Mouse (Mus musculus) forebrain, embryonic 10.5 days (tissue): ENCODE data around the gene Gm4871. TPM values are rescaled to one million over a fixed set of nuclear protein-coding genes. Genes with fewer than 3 reads are reported as not detected.
"Not testable (repeated sequence)": the region's sequence is repeated elsewhere in the genome, so short reads cannot be mapped to it uniquely, and the experiment has no call there.

Experiments
- DNase-seq: peaks from one replicate; pipeline ENCODE4 v3.0.0-alpha.2; 2017; ENCODE audit warnings: low spot score; ENCODE audit errors: extremely low spot score
- H3K27ac ChIP-seq: fragments of 300-500 bp; sonication (generic); 2 replicates; pipeline ENCODE4 v1.5.1; 2016; ENCODE audit warnings: mild to moderate bottlenecking
- H3K27me3 ChIP-seq: fragments of 300-500 bp; sonication (generic); 2 replicates; pipeline ENCODE4 v1.6.1; 2016; ENCODE audit warnings: mild to moderate bottlenecking; ENCODE audit not compliant: poor library complexity, severe bottlenecking
- H3K36me3 ChIP-seq: fragments of 300-500 bp; sonication (generic); replicated peaks from 2 replicates; pipeline ENCODE4 v1.6.1; 2016; ENCODE audit warnings: mild to moderate bottlenecking, moderate library complexity
- H3K4me1 ChIP-seq: fragments of 300-500 bp; sonication (generic); 2 replicates; pipeline ENCODE4 v1.6.1; 2016
- H3K4me3 ChIP-seq: fragments of 300-500 bp; sonication (generic); 2 replicates; pipeline ENCODE4 v1.5.1; 2016; ENCODE audit warnings: mild to moderate bottlenecking, moderate library complexity
- H3K9me3 ChIP-seq: fragments of 300-500 bp; sonication (generic); 2 replicates; pipeline ENCODE4 v1.6.1; 2016; ENCODE audit warnings: mild to moderate bottlenecking, moderate library complexity
- WGBS: fragments of 180-500 bp; shearing (Covaris S2); methylation state at CpG from one replicate; pipeline ENCODE4 v1.1.7; 2016; 5-methylcytosine and 5-hydroxymethylcytosine counted together
- polyA plus RNA-seq: library from polyadenylated mRNA; unstranded; fragments of >200 nt; fragmentation: Nextera tagmentation; extraction: Ambion mirVana; gene quantifications from 2 replicates; pipeline ENCODE4 v1.2.1, GENCODE M21; 2016

Gene Gm4871
- polyA plus RNA-seq, 1 experiment from 2014 or later = not detected

GRCm38 (mm10) chr5:145030476-145030875 lies 2.1 kb downstream of the Gm4871 start:
- H3K4me1 ChIP-seq, H3K27ac ChIP-seq, H3K27me3 ChIP-seq, H3K9me3 ChIP-seq, DNase-seq, H3K4me3 ChIP-seq, H3K36me3 ChIP-seq: not testable (repeated sequence)
- WGBS = 94% methylated on average over 1 of the region's 1 CpGs

- H3K4me1 ChIP-seq, H3K27me3 ChIP-seq, H3K4me3 ChIP-seq, DNase-seq, H3K36me3 ChIP-seq, H3K9me3 ChIP-seq, H3K27ac ChIP-seq: not testable (repeated sequence)
- WGBS = 88% methylated on average over 1 of the region's 1 CpGs
Measured at GRCm38 (mm10) chr5:145020712-145021111, 11.8 kb downstream of the Gm4871 start.

- H3K9me3 ChIP-seq, H3K27ac ChIP-seq, H3K36me3 ChIP-seq, H3K27me3 ChIP-seq, H3K4me3 ChIP-seq, DNase-seq, H3K4me1 ChIP-seq: not testable (repeated sequence)
- 56% methylated on average over 1 of the region's 1 CpGs for WGBS
Measured at GRCm38 (mm10) chr5:145020254-145020653, 12.3 kb downstream of the Gm4871 start.

- not testable (repeated sequence) for H3K27ac ChIP-seq, DNase-seq, H3K9me3 ChIP-seq, H3K4me3 ChIP-seq, H3K4me1 ChIP-seq, H3K36me3 ChIP-seq, H3K27me3 ChIP-seq
- 47% methylated on average over 2 of the region's 2 CpGs for WGBS
Measured at GRCm38 (mm10) chr5:145016761-145017160, 15.8 kb downstream of the Gm4871 start.

GRCm38 (mm10) chr5:145014278-145014677 lies 18.3 kb downstream of the Gm4871 start:
- H3K4me3 ChIP-seq = no peak overlapping the region
- H3K4me1 ChIP-seq = no peaks in the 10 kb centered on the region; the same call in 1 of the 2 replicates
- DNase-seq = no peak
- WGBS = 78% methylated on average over 1 of the region's 1 CpGs
- no peaks in the 10 kb centered on the region for H3K9me3 ChIP-seq
- H3K27me3 ChIP-seq = no peaks in the 10 kb centered on the region
- no peaks in the 10 kb centered on the region for H3K36me3 ChIP-seq
- H3K27ac ChIP-seq = no peak overlapping the region

GRCm38 (mm10) chr5:145008878-145009659 lies 23.5 kb downstream of the Gm4871 start:
- no peaks in the 10 kb centered on the region; the same call in 1 of the 2 replicates for H3K4me1 ChIP-seq
- H3K4me3 ChIP-seq = no peak overlapping the region
- H3K9me3 ChIP-seq = no peaks in the 10 kb centered on the region
- no peak overlapping the region for H3K27ac ChIP-seq
- H3K36me3 ChIP-seq = no peaks in the 10 kb centered on the region
- WGBS = 91% methylated on average over 15 of the region's 15 CpGs
- H3K27me3 ChIP-seq = no peaks in the 10 kb centered on the region
- no peak for DNase-seq

- no peaks in the 10 kb centered on the region for H3K27me3 ChIP-seq
- H3K4me3 ChIP-seq = no peak overlapping the region
Measured at GRCm38 (mm10) chr5:145005596-145005995, 27.0 kb downstream of the Gm4871 start.

GRCm38 (mm10) chr5:145004495-145004894 lies 28.1 kb downstream of the Gm4871 start:
- Histone ChIP-seq H3K4me3 (no peak overlapping the region), H3K36me3 (no peaks in the 10 kb centered on the region), H3K9me3 (no peaks in the 10 kb centered on the region), H3K27ac (no peak overlapping the region), H3K27me3 (no peaks in the 10 kb centered on the region), H3K4me1 (no peaks in the 10 kb centered on the region)
- no peak for DNase-seq
- WGBS = 88% methylated on average over 9 of the region's 9 CpGs

More at GRCm38 (mm10) chr5:145005596-145005995, 27.0 kb downstream of the Gm4871 start:
- 86% methylated on average over 6 of the region's 6 CpGs for WGBS
- DNase-seq = no peak
- H3K27ac ChIP-seq = no peak overlapping the region
- no peaks in the 10 kb centered on the region for H3K36me3 ChIP-seq
- no peaks in the 10 kb centered on the region for H3K9me3 ChIP-seq
- no peaks in the 10 kb centered on the region; the same call in 1 of the 2 replicates for H3K4me1 ChIP-seq

- no peaks in the 10 kb centered on the region for H3K9me3 ChIP-seq
- no peaks in the 10 kb centered on the region for H3K4me1 ChIP-seq
- no peaks in the 10 kb centered on the region for H3K27me3 ChIP-seq
- H3K36me3 ChIP-seq = no peaks in the 10 kb centered on the region
- 82% methylated on average over 3 of the region's 3 CpGs for WGBS
- no peak overlapping the region for H3K4me3 ChIP-seq
- no peak overlapping the region for H3K27ac ChIP-seq
- DNase-seq = no peak
Measured at GRCm38 (mm10) chr5:145003362-145003761, 29.2 kb downstream of the Gm4871 start.

- no peak for DNase-seq
- H3K4me3 ChIP-seq = no peak overlapping the region
- H3K27me3 ChIP-seq = no peaks in the 10 kb centered on the region
- no peaks in the 10 kb centered on the region for H3K36me3 ChIP-seq
- H3K27ac ChIP-seq = no peak overlapping the region
- H3K4me1 ChIP-seq = no peaks in the 10 kb centered on the region
- H3K9me3 ChIP-seq = no peaks in the 10 kb centered on the region
- 38% methylated on average over 2 of the region's 2 CpGs for WGBS
Measured at GRCm38 (mm10) chr5:144998491-144998890, 34.1 kb downstream of the Gm4871 start.

- no peaks in the 10 kb centered on the region for H3K27me3 ChIP-seq
- H3K4me1 ChIP-seq = no peaks in the 10 kb centered on the region; the same call in none of the 2 replicates
- WGBS = 87% methylated on average over 5 of the region's 5 CpGs
- no peak for DNase-seq
- H3K27ac ChIP-seq = no peak overlapping the region
- H3K4me3 ChIP-seq = no peak overlapping the region
- no peaks in the 10 kb centered on the region for H3K36me3 ChIP-seq
- no peaks in the 10 kb centered on the region for H3K9me3 ChIP-seq
Measured at GRCm38 (mm10) chr5:144990481-144990880, 42.1 kb downstream of the Gm4871 start.

GRCm38 (mm10) chr5:144990051-144990450 lies 42.5 kb downstream of the Gm4871 start:
- 60% methylated on average over 2 of the region's 2 CpGs for WGBS
- no peak overlapping the region for H3K4me3 ChIP-seq
- no peaks in the 10 kb centered on the region for H3K27me3 ChIP-seq
- no peaks in the 10 kb centered on the region for H3K9me3 ChIP-seq
- no peak overlapping the region for H3K27ac ChIP-seq
- H3K36me3 ChIP-seq = no peaks in the 10 kb centered on the region
- DNase-seq = no peak
- H3K4me1 ChIP-seq = no peaks in the 10 kb centered on the region; the same call in none of the 2 replicates

- Histone ChIP-seq H3K9me3 (peaks cover 8% of the 10 kb centered on the region; the same call in 1 of the 2 replicates), H3K4me1 (no peaks in the 10 kb centered on the region; the same call in none of the 2 replicates), H3K27ac (no peak overlapping the region), H3K4me3 (no peak overlapping the region), H3K27me3 (no peaks in the 10 kb centered on the region), H3K36me3 (no peaks in the 10 kb centered on the region)
- WGBS = 92% methylated on average over 4 of the region's 4 CpGs
- DNase-seq = no peak
Measured at GRCm38 (mm10) chr5:144989061-144989405, 43.5 kb downstream of the Gm4871 start.
